Mouse (Mus musculus) urinary bladder, postnatal 36 days (tissue): ENCODE measurements around the gene Kcnq5.
"Not testable (repeated sequence)": the region's sequence is repeated elsewhere in the genome, so short reads cannot be mapped to it uniquely, and the experiment has no call there.

Experiments used
- DNase-seq, 2 experiments: peaks; one replicate each; pipeline ENCODE4 v3.0.0; 2022; ENCODE audit warnings: low spot score in 2 of 2, mixed read lengths in 1 of 2

Gene Kcnq5

DNA sequence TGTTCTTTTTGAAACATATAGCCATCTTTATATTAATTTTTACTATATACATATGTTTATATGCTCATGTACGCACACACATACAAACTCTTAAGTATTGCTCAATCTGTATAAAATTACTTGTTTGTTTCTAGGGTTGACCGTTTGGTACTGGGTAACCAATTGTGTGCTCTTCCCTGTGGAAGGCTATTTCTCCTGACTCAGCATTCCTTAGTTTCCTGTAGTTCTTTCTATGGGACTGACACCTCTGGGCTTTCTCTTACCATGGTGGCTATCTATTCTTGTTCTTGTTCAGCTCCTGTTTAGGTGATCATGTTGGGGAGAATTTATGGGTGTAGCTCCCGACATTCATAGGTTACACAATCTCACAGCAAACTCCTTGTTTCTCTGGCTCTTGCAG, 473.1 kb downstream of the Kcnq5 start:
- DNase-seq: no peak

DNA sequence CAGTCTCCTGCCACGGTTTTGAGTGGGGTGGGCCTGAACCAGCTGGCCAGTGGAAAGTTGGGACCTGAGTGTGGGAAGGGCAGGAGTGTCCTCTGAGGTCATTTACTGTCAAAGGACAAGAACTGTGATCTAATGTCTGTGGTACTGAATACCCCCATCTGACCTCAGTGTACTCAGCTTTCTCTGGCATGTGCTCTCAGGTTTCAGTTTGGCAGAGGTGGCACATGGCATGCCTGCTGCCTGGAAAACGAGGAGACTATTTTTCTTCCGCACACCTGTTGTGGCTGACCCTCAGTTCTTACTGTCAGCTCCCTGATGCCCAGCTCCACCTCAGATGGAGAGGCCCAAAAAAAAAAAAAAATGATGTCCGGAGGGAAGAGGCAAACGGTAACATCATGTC, 475.5 kb downstream of the Kcnq5 start:
- DNase-seq: no peak

DNA sequence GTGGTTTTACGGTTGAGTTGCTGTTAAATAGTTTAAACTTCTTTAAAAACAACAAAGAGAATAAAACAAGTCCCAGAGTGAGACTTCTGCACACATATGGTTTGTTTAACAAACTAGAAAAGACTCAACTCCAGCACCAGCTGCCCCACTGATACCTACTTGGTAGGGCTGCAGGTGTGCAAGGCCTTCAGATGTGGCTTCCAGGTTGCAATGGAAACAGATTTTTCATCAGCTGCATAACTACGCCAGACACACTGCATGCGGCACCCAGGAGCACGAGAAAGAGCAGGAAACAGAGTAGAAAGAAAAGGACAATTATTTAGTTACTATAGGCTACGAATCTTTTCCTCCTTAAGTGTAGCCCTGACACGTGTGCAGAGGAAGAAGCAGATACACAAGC, 492.4 kb downstream of the Kcnq5 start:
- no peak for DNase-seq

DNA sequence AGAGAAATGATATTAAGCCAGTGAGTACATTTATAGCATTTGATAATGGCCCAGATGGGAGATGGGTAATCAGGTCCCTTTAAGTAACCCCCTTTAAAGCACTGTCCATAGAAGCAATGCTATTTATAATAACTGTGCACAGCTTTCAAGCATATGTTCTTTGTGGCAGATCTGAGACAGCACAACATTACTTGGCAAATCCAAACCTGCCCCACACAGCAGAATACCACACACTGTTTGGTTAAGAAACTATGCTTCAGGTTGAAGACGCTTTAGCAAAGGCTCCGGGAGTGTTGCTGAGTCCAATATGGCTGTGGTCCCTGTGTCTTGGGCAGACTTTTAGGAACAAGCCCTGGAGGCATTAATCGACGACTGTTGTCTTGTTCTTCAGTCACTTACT, 495.3 kb downstream of the Kcnq5 start:
- DNase-seq: no peak

DNA sequence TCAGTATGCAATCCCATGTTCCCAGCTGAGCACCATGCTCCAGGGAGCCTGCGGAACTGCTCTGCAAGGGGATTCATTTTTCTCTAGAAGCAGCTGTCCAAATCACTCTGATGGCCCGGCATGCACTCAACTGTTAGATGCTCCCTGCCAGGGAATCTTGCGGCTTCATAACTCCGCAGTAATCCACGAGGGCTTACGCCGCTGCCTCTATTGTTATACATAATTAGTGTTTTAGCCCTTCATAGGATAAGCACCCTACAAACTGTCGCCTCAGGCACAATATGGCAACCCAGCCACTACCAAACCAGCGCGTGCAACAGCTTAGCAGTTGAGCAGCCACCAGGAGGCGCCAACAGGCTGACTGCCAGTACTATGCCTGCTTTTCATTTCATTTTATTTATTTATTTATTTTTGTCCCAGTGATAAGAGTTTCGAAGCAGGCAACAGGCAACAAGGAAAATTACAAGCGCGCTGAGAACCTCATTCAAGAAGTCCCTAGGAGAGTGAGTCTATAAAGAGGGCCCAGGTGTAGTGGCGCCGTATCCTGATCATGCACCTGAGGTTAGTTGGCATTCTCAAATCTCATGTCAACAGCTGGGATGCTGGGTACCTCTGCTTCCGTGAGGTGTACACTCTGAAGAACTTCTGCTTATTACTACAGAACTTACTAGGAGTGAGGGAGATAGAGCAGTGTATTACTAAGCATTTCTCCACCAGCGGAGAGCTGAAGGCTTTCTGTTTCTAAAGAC, 500.6 kb downstream of the Kcnq5 start:
- DNase-seq: peak; percentile 1 to 38

DNA sequence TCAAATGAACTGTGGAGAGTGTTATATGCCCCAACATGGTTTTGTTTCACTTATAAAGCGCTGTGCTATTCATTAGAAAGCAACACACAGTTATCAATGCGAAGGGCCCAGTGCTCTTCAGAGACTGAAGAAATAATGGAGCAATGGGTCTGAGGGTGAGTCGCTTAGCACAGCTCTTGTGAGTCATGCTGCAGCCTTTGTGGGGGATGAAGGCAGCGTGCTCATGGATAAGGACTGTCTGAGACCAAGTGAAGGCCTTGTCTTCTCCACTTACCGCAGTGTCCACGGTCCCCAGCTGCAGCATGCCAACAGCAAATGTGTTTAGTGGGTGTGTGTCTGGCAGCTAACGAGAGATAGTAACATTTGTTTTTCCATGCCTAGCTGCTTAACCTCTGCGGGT, 503.2 kb downstream of the Kcnq5 start:
- DNase-seq: no peak

DNA sequence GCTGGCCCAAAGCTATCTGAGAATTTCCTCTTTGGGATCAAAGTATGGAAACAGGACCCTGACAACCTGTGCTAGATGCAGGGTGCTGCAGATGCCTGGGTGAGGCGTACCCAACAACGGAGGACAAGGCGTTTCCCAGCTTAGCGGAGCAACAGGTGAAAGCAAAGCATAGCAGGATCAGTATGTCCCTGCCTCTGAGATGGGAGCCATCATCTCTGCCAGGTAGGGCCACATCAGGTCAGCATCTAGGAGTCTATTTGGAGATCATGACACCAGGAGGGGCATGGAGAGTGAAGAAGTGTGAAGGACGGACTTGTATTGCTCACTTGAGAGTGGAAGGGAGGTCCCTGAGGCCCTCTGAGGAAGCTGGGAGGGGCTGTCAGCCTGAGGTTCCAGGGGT, 505.8 kb downstream of the Kcnq5 start:
- DNase-seq: no peak

DNA sequence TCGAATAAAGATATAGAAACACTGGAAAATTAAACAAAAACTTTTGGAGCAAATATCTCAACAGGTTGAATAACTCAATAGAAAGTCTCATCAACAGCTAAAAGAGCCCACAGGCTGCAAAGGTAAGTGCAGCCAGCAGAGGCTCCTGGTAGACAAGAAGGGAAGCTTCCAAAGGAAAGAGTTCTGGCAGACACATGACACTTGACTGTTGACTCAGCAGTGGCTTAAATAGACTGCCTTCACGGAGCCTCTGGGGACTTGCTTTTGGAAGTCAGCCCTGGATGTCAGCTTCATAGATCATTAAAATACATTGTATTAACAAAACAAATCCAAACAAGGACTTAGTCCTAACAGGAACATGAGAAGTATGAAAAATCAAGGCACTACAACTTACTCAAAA, 513.5 kb downstream of the Kcnq5 start:
- DNase-seq: peak in 1 of 2 experiments; percentile 14

DNA sequence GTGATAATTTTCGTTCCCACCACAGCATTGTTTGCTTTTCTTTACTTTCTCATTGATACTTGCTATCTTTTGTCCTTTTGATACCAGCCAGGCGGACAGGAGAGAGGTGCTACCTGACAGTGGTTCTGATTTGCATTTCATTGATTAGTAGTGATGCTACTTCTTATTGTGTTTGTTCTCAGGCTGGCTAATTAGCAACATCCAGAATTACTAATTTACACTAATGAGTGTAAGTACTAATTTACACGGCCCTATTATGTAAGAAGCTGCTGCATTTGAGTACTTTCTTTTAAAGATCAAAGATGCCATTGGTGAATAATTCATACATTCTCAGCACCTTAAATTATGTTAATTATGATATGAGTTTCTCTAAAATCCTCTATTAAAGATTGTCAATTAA, 525.0 kb downstream of the Kcnq5 start:
- DNase-seq: no peak

DNA sequence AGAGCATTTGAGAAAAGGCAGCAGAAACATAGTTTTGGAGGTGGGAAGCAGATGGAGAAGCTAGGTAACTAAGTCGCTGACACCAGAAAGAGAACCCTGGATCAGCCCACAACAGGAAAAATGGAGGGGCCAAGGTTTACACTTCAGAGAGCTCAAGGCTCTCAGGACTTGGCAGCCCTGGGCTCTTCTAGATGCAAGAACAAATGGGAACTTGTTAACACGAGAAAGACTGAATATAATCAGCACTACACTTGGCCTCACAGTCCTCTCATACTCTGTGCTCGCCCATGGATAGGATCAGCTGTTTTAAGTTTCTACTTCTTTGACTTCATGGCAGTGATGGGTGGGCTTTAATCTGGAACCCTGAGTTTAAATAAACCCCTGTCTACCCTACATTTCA, 526.9 kb downstream of the Kcnq5 start:
- no peak for DNase-seq

DNA sequence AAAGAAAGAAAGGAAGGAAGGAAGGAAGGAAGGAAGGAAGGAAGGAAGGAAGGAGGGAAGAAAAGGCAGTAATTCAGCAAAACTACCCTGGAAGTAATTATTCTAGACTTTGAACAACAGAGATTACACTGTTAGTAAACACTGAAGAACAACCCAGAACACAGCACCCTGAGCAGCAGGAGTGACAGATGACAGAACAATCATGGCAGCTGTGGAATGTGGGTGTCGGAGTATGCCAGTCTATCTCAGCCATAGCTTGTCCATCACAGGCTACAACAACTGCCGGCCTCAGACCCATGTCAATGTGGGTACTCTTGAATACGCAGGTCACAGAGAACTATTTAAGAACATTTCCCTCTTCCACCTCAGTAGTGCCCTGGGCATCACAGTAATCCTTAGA, 530.1 kb downstream of the Kcnq5 start:
- DNase-seq: no peak

DNA sequence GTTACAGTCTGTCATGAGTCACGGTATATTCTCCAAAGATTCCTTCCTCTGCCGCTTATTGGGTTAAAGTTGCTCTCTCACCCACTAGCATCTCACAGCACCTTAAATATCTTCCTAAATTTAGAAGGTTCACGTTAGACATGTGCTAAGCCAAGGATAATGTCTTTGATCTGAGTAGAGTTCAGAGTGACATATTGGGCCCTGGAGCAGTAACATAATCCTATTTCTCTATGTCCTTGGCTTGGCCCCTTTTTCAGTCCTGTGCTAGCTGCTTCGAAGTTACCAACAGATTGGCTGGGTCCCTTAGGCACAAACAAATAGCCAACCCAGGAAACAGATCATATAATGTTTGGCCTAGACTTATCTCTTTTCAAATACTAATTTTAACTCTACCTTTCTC, 533.7 kb downstream of the Kcnq5 start:
- no peak for DNase-seq

DNA sequence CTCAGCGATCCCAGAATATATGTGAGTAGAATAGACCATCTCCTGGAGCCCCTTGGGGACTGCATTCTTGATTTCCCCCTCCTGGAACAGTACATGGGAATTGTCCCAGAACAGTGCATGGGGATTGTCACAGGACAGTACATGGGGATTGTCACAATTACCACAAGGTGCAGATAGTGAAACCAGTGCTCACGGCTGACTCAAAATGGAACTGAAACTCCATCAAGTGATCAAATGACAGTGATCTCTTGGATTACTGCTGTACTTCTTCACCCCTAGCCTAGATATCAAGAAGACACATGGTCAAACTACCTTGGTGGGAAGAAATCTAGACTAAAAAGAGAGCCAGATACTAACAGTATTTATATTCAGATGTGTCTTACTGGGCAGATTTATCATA, 536.1 kb downstream of the Kcnq5 start:
- no peak for DNase-seq

DNA sequence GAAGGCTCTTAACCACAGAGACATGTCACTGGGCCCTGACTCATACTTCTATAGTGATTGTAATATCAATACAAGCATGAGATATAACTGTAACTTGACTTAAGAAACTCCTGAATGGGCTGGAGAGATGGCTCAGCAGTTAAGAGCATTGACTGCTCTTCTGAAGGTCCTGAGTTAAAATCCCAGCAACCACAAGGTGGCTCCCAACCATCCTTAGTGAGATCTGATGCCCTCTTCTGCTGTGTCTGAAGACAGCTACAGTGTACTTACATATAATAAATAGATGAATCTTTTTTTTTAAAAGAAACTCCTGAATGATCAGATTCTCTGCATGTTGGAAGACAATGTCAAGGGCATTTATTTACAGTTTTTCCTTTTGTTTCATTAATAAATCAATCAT, 542.4 kb downstream of the Kcnq5 start:
- DNase-seq: no peak

DNA sequence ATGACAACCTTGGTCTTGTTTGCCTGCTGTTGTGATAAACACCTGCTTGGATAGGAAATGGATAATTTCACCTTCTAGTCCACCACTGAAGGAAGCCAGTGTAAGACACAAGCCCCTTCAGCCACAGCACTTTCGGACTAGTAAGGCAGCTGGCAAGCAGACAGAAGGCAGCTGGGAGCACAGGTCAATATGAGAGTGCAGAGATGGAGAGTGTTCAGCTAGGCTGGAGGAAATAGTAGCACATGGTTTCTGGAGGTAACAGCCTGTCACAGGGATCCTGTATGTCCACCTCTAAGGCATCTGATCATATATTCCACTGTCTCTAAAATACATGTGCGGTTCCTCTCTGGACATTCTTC, 549.6 kb downstream of the Kcnq5 start:
- no peak for DNase-seq

DNA sequence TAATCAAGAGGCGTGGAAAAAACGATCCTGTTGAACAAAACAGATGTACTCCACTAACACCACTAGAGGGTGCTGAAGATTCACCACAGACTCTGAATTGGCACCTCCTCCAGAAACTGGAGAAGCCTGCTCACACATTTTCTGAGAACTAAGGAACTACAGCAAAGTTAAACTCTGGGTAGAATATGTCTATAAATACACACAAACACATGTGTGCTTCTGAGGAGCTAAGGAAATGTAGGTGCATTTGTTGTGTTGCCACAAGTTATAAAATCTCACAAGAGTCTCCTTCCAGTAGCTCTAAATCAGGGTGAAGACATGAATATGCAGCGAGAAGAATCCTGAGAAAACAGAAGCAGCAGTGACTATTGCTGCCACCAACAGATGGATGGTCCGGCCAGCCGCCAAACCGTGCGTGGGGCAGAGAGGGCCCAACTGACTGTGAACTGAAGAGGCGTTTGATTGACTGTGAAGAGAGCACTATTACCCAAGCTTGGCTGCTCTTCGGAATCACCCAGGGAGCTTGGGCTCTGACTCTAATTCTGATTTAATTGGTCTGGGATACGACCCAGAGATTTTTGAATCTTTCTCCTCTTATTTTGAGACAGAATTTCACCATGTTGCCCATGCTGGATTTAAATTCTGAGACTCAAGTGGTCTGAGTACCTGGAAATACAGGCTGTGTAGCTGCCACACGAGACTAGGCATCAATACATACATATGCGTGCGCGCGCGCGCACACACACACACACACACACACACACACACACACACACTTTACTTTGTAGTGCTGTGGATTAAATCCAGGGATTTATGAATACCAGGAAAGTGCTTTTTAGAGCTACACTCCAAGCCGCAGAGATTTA, 550.2 kb downstream of the Kcnq5 start:
- peak in 1 of 2 experiments; percentile 6 for DNase-seq

DNA sequence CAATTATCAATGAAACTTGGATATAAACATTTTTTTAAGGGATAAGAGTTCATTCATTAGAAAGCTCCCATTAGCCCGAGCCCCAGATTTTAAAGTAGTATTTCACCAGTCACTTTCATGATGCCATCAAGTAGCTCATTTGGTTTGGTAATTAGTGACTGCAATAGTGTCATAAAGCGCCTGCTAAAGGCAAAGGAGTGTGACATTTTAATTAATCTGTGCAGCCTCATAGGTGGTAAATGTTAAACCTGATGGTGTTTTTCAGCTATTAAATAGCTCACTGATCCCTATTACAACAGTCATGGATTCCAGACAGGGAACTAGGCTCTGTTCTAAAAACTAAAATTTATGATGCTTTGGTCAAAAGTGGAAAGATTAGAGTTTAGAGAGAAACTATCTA, 554.5 kb downstream of the Kcnq5 start:
- DNase-seq: no peak

DNA sequence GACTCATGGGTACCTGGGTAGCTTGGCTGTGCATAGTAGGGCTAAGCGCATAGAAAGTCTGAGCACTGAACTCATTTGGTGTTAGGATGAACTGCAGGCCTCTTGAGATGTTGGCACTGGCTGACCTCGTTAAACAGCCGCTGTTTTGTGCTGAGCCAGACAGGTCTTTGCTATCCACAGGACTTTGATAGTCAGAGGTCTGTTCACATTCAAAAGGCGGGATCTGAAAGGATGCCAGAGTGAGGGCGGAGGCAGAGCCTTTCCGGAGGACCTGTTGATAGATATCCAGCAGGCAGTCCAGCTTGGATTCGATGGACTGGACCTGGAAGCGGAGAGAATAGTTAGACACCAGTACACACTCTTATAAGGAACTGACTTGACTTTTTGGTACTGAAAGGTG, 558.9 kb downstream of the Kcnq5 start:
- DNase-seq: no peak

DNA sequence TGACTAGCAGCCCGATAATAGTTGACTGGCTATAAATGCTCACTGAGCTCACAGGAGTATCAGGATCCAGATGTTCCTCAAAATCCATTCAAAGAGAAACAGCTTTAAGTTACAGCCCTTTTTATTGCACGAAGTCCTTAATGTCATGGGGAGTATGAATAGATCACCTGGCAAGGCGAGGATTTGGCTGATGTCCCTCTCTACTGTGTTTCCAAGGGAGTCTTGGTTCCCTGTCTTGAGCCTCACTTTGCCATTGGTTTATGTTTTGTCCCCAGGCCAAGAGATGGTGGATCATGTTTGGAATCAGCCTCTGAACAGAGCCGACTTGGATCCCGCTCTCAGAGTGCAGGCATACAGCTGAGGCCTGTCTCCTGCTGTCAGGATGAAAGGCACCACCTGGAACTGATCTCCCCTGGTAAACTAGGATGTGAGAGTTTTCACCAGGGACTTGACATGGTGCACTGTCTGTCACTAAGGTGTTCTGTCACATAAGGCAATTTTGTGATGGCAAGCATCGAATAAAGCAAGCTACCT, 570.5 kb downstream of the Kcnq5 start:
- no peak for DNase-seq

DNA sequence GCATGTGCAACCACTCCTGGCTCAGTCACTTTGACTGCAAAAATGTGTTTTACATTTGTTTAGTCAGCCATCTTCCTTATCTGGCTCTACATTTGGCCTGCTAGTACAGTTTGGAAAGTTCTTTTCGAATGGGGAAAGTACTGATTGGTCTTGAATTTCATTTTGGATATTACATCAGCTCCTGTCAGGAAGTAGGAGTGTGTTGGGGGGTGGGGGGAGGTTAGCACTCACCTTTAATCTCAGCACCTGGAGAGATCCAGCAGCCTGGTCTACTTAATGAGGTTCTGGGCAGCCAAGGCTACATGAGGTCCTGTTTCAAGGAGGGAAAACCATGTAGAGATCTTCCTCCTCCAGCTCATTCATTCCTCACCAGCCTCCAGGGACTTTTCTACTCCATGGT, 578.5 kb downstream of the Kcnq5 start, which contains the start of gene Khdc1b:
TSS of gene Khdc1b (plus strand) at position 301 of the 400 bp plus-strand sequence.
- DNase-seq: no peak

DNA sequence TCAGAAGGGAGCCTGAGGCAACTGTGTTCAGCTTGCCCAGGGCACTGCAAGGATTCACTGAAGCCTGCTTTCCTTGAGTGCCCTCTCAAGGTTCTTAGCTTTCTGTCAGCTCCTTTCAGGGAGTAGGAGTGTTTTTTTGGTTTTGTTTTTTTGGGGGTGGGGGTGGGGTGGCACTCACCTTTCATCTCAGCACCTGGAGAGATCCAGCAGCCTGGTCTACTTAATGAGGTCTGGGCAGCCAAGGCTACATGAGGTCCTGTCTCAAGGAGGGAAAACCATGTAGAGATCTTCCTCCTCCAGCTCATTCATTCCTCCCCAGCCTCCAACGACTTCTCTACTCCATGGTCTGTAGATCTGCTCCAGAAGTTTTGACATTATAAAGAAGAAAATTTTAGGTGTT, 593.7 kb downstream of the Kcnq5 start, which contains the start of gene Khdc1c:
TSS of gene Khdc1c (plus strand) at position 301 of the 400 bp plus-strand sequence.
- not testable (repeated sequence) for DNase-seq

DNA sequence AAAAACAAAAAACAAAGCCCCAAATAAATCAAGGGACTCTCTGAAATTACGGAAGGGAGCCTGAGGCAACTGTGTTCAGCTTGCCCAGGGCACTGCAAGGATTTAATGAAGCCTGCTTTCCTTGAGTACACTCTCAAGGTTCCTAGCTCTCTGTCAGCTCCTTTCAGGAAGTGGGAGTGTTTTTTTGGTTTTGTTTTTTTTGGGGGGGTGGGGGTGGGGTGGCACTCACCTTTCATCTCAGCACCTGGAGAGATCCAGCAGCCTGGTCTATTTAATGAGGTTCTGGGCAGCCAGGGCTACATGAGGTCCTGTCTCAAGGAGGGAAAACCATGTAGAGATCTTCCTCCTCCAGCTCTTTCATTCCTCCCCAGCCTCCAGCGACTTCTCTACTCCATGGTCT, 612.4 kb downstream of the Kcnq5 start, which contains the start of gene Khdc1a:
TSS of gene Khdc1a (plus strand) at position 301 of the 400 bp plus-strand sequence.
- DNase-seq: no peak
